Mouse (Mus musculus) brain, adult 10 weeks (tissue): ENCODE data around the gene Klk8. TPM values are rescaled to one million over a fixed set of nuclear protein-coding genes. Genes with fewer than 3 reads are reported as not detected.

ENCODE experiments used
- polyA plus RNA-seq: library from polyadenylated mRNA; stranded (reverse); fragments of 350-450 nt; fragmentation: Illumina TruSeq; extraction: RNeasy Lipid Tissue Mini Kit (QIAGEN cat#74804); gene quantifications from one replicate; pipeline ENCODE4 v1.2.3, GENCODE M21; 2015; ENCODE audit warnings: low read depth, low replicate concordance

Klk8 gene
- 7.5 TPM for polyA plus RNA-seq

DNA sequence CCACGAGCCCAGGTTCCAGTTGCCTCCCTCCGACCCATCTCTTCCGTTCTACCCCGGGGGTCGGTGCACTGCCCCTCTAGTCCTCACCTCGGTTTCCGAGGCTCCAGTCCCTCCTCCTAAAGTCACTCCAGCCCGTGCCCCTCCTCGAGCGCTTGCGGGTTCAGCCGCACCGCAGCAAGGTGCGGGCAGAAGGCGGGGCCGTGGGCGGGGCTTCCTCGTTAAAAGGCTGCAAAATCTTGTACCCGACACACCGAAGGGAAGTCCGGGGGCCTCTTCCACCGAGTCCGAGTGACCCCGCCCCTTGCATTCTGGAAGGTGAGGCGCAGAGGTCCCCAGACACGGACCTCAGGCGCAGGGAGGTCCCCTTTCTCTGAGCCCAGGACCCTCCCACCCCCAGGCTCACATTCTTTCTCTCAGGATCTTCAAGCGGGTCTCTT, at the start of gene Klk8:
Klk8 (plus strand) TSS at position 245 of the 437 bp plus-strand sequence.

DNA sequence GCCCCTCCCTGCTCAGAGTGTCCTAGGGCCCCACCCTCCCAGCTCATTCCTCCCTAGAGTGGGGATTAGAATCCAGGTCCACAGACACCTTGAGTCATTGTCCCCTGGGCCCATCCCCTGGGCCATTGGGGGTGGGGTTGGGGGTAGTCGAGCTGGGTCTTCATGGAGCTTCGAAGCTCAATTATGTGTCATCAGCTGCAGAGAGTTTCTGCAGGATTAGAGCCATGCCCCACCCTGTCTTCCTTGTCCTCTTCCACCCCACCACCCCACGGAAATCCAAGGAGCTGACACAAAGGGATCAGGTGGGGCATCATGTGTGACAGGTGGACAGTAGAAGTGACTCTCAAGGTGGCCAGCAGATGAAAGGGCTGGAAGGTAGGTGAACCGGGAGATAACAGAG, 28.8 kb upstream of the Klk8 start, which contains the start of gene Klk12:
Klk12 (plus strand) TSS at position 301 of the 400 bp plus-strand sequence.

DNA sequence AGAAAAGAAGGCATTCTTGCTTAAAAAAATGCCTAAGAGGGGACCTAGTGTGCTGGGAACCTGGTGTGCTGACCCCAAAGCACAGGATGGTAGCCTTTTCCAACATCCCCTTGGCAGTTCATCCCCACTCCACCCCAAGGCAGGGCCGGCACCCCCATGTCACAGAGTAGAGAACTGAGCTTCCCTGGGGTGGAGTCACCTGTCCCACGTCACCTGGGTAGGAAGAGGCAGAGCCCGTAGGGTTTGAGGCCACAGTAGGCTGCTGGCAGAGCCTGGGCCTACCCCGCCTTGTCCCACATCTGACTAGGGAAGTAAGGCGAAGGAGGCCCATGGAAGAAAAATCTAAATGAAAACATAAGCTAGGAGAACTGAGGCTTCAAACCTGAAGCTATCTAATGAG, 23.0 kb upstream of the Klk8 start, which contains the start of gene Klk11:
Klk11 (plus strand) TSS at position 241 of the 400 bp plus-strand sequence.

DNA sequence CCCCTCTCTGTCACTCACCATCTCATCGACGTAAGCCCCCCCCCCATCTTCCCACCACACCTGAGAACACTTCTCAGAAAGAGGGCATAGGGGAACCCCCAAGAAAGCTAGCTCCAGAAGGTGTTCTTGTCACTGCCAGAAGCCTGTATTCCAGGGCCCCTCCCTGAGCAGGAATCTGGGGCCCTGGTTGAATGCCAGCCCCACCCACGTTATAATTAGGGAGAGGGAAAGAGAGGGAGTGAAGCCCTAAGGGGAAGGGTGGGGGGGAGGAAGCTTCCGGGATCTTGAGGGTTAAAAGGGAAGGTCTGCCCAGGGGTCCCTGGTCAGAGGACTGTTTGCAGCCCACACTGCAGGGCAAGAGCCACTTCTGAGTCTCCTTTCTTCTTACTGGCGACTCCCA, 16.6 kb upstream of the Klk8 start, which contains the start of gene Klk10:
Klk10 (plus strand) TSS at position 290 of the 400 bp plus-strand sequence.

DNA sequence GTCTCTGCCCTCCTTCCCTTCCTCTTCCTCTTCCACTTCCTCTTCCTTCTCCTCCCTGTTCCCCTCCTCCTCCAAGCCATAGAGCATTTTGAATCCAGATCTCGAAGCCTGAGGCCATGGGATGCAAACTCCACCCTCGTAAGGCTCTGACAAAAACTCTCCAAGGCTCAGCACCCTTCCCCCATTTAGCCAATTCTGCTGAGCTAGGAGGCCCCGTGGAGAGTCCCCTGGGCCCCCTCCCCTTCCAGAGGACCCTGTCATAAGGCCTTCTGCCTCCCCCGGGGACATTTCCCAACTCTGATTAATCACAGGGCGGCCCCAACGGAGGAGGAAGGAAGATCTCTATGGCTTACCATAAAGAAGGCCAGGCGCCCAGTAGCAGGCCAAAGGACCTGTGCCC, 5.8 kb upstream of the Klk8 start, which contains the start of gene Klk9:
Klk9 (plus strand) TSS at position 301 of the 400 bp plus-strand sequence.

DNA sequence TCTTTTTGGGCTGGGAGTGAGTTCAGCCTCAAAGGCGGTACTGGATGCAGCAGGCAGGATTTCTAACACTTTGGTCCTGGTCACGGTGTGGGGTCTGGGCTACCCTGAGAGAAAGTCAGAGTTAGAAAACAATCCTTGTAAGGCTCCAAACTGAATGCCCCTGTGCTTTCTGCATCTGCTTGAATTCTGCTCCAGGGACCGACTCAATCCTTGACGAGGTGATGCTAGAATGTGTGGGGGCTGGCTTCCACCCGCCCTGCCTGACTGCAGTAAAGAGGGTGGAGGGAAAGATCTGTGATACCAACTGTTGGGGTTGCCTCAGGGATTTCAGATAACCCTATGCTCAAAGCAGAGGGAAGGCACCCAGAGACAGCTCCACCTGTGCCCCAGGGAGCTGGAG, 13.6 kb downstream of the Klk8 start, which contains the start of gene Klk7:
Klk7 (plus strand) TSS at position 301 of the 400 bp plus-strand sequence.

DNA sequence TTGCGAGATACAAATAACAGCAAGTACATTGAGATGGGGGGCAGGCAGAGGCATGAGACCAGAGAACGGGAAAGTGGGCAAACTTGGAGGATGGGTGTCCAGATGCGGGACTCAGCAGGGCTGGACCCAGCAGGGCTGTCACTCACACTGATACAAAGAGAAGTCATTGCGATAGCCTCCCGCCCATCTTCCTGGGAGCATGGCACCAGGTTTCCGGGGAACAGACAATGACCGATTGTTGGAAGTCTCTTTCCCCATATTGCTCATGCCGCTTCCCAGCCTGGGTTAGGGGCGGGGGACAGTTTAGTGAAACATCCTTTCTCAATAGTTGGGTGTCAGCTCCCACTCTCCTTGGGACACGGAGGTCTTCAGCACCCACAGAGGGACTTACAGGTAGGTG, 26.8 kb downstream of the Klk8 start, which contains the start of gene Klk6:
Klk6 (plus strand) TSS at position 301 of the 400 bp plus-strand sequence.

DNA sequence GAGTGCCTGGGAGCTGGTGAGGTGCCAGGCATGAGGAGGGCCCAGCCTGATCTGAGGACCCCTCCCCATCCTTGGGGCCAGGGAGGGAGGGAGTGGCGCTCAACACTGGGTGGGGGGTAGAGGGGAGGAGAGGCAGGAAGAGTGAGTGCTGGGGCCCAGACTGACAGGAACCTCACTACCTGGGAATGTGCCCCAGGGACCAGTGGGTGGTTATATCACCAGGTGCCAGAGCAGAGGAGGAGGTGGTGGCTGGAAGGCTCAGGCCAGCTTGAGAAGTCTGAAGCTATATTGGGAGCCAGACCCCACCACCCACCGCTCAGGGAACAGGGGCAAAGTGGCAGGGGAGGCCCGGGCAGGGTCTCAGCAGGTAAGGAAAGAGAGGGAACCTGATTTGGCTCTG, 44.3 kb downstream of the Klk8 start, which contains the start of gene Klk5:
Klk5 (plus strand) TSS at position 271 of the 400 bp plus-strand sequence.

Other genes starting within 250 kb of the Klk8 start
- 6.1 TPM for gene Zfp658, start 235.3 kb upstream of the Klk8 start, polyA plus RNA-seq
- 13.2 TPM for gene Zfp719, start 218.0 kb upstream of the Klk8 start, polyA plus RNA-seq
- gene Zfp819, start 190.4 kb upstream of the Klk8 start, polyA plus RNA-seq: not detected
- not detected for gene Ceacam18, start 162.9 kb upstream of the Klk8 start, polyA plus RNA-seq
- 1.4 TPM for gene Siglece, start 137.4 kb upstream of the Klk8 start, polyA plus RNA-seq
- 6.3 TPM for gene Ctu1, start 125.6 kb upstream of the Klk8 start, polyA plus RNA-seq
- gene Klk14, start 107.2 kb upstream of the Klk8 start, polyA plus RNA-seq: not detected
- gene Klk13, start 85.0 kb upstream of the Klk8 start, polyA plus RNA-seq: not detected
- gene Klk12, start 28.7 kb upstream of the Klk8 start, polyA plus RNA-seq: not detected
- not detected for gene Klk11, start 23.0 kb upstream of the Klk8 start, polyA plus RNA-seq
- gene Klk10, start 16.5 kb upstream of the Klk8 start, polyA plus RNA-seq: not detected
- gene Klk9, start 5.7 kb upstream of the Klk8 start, polyA plus RNA-seq: not detected
- not detected for gene Klk7, start 13.7 kb downstream of the Klk8 start, polyA plus RNA-seq
- gene Klk6, start 26.9 kb downstream of the Klk8 start, polyA plus RNA-seq: 13.7 TPM
- not detected for gene Klk5, start 44.4 kb downstream of the Klk8 start, polyA plus RNA-seq
- gene Klk4, start 83.6 kb downstream of the Klk8 start, polyA plus RNA-seq: not detected
- gene Klk15, start 136.2 kb downstream of the Klk8 start, polyA plus RNA-seq: not detected
- not detected for gene Klk1b8, start 153.1 kb downstream of the Klk8 start, polyA plus RNA-seq
- gene Klk1b1, start 169.2 kb downstream of the Klk8 start, polyA plus RNA-seq: not detected
- gene Klk1b9, start 178.5 kb downstream of the Klk8 start, polyA plus RNA-seq: not detected
- not detected for gene Klk1b11, start 198.3 kb downstream of the Klk8 start, polyA plus RNA-seq
- not detected for gene Klk1b26, start 214.6 kb downstream of the Klk8 start, polyA plus RNA-seq